Mouse (Mus musculus) forebrain, postnatal 0 days (tissue): ENCODE measurements at regions not wholly inside any gene's neighbourhood (a gene's known extent, or its start where the extent isn't known, plus 50 kb on each side); places are given as distances from the start of the nearest gene placed in this dataset.

Experiments
- ATAC-seq: fragments of 200-750 bp; cut with Nextera tagmentation; 2 replicates; pipeline ENCODE4 v1.8.0; 2017; ENCODE audit warnings: mild to moderate bottlenecking, moderate library complexity
- DNase-seq: peaks from one replicate; pipeline ENCODE4 v3.0.0-alpha.2; 2015
- H3K27ac ChIP-seq: fragments of 300-500 bp; sonication (generic); 2 replicates; pipeline ENCODE4 v1.5.1; 2014; ENCODE audit warnings: low read depth, mild to moderate bottlenecking, antibody characterized with exemption, low read length, moderate library complexity, mixed read lengths
- H3K27me3 ChIP-seq: fragments of 300-500 bp; sonication (generic); 2 replicates; pipeline ENCODE4 v1.6.1; 2014; ENCODE audit warnings: mild to moderate bottlenecking, low read length, mixed read lengths; ENCODE audit not compliant: insufficient read depth
- H3K36me3 ChIP-seq: fragments of 300-500 bp; sonication (generic); 2 replicates; pipeline ENCODE4 v1.6.1; 2014; ENCODE audit warnings: mild to moderate bottlenecking, moderate library complexity; ENCODE audit not compliant: insufficient read depth
- H3K4me1 ChIP-seq: fragments of 300-500 bp; sonication (generic); 2 replicates; pipeline ENCODE4 v1.6.1; 2014; ENCODE audit warnings: antibody characterized with exemption; ENCODE audit not compliant: insufficient read depth
- H3K4me2 ChIP-seq: fragments of 300-500 bp; sonication (generic); 2 replicates; pipeline ENCODE4 v1.6.1; 2014; ENCODE audit warnings: low read depth, mild to moderate bottlenecking, moderate library complexity
- H3K4me3 ChIP-seq: fragments of 300-500 bp; sonication (generic); 2 replicates; pipeline ENCODE4 v1.5.1; 2014; ENCODE audit warnings: low read depth, low read length, mixed read lengths
- H3K9ac ChIP-seq: fragments of 300-500 bp; sonication (generic); 2 replicates; pipeline ENCODE4 v1.6.1; 2014; ENCODE audit warnings: mild to moderate bottlenecking
- H3K9me3 ChIP-seq: fragments of 300-500 bp; sonication (generic); 2 replicates; pipeline ENCODE4 v1.6.1; 2016; ENCODE audit warnings: low read length
- CTCF ChIP-seq: sonication (generic); IDR thresholded peaks from 2 replicates; pipeline ENCODE4 v1.5.1; 2016; ENCODE audit warnings: antibody characterized with exemption, control low read depth, low read depth
- WGBS: fragments of 180-500 bp; shearing (Covaris S2); extraction: QIAGEN DNeasy Blood & Tissue Kit; methylation state at CpG from one replicate; pipeline ENCODE4 v1.1.7; 2014; 5-methylcytosine and 5-hydroxymethylcytosine counted together

DNA sequence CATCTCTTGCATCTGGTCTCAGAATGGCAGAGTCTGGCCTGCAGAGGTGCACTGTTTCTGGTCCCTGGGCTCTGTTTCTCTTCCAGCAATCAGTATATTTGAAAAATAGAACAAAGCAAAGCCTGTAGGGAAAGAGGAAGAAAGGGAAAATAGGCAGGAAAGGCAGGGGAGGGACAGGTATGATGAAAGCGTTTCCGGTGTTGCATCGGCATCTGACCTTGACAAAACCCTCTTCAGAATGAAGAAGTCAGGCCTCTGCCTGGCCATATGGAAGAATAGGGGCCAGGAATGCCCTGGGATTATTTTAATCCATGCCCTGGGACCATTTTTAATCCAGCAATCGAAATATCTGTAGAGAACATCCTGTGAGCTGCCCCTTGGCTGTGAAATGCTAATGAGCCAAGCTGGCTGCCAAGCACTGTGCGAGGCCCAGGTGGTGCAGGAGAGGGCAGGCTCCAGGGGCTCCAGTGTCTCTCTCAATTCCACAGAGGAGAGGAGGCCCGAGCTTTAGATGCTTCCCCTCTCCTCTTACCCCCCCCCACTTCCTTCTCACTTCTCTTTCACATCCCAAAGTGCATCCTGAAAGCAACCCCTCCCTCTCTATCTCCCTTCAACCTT lies 136.7 kb downstream of the Cartpt start:
- no peak overlapping the region for H3K27ac ChIP-seq
- no peak; the same call in 1 of the 2 replicates for ATAC-seq

GRCm38 (mm10) chr13:99761843-99762242 lies 139.0 kb downstream of the Cartpt start:
- 68% methylated on average over 9 of the region's 9 CpGs for WGBS
- H3K4me2 ChIP-seq = no peak overlapping the region
- no peaks in the 10 kb centered on the region for H3K27me3 ChIP-seq
- no peak; the same call in 1 of the 2 replicates for ATAC-seq
- DNase-seq = no peak
- no peak overlapping the region for H3K27ac ChIP-seq
- H3K36me3 ChIP-seq = no peaks in the 10 kb centered on the region
- H3K9ac ChIP-seq = no peak overlapping the region
- H3K9me3 ChIP-seq = no peaks in the 10 kb centered on the region
- H3K4me1 ChIP-seq = peaks cover 10% of the 10 kb centered on the region; the same call in 1 of the 2 replicates
- no peak for TF ChIP-seq CTCF
- H3K4me3 ChIP-seq = no peak overlapping the region

More for the DNA sequence above, 136.7 kb downstream of the Cartpt start:
- Histone ChIP-seq H3K9me3 (no peaks in the 10 kb centered on the region), H3K4me2 (no peak overlapping the region), H3K4me3 (no peak overlapping the region), H3K4me1 (peaks cover 8% of the 10 kb centered on the region; the same call in 1 of the 2 replicates), H3K27me3 (no peaks in the 10 kb centered on the region), H3K36me3 (no peaks in the 10 kb centered on the region), H3K9ac (no peak overlapping the region)
- DNase-seq = no peak
- 51% methylated on average over 6 of the region's 6 CpGs for WGBS
- no peak for TF ChIP-seq CTCF

DNA sequence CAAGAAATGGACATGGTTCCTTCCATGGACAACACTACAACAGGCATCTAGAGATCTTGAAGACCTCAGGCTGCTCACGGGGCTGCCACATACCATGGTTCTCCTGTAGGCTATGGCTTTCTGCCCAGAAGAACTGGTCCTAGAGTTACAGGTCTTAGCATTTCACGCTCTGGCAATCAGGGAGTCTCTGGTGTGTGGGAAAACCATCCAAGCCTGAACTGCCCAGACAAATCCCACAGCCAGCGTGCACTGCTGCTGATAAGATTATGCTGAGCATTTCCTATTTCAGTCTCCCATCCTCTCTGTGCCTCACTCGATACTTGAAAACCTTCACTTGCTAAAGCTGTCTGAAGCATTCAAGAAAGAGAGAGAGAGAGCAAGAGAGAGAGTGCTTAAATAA lies 139.5 kb downstream of the Cartpt start:
- H3K9me3 ChIP-seq = no peaks in the 10 kb centered on the region
- H3K27me3 ChIP-seq = no peaks in the 10 kb centered on the region
- no peak overlapping the region for H3K27ac ChIP-seq
- no peak overlapping the region for H3K4me2 ChIP-seq
- ATAC-seq = no peak
- WGBS = 68% methylated on average over 4 of the region's 4 CpGs
- H3K36me3 ChIP-seq = no peaks in the 10 kb centered on the region
- no peak overlapping the region for H3K9ac ChIP-seq
- peaks cover 10% of the 10 kb centered on the region; the same call in 1 of the 2 replicates for H3K4me1 ChIP-seq
- TF ChIP-seq CTCF = no peak
- no peak overlapping the region for H3K4me3 ChIP-seq
- no peak for DNase-seq

GRCm38 (mm10) chr13:99760646-99761045 lies 140.2 kb downstream of the Cartpt start:
- no peaks in the 10 kb centered on the region for H3K36me3 ChIP-seq
- no peak overlapping the region for H3K4me2 ChIP-seq
- H3K27ac ChIP-seq = no peak overlapping the region
- no peak overlapping the region for H3K4me3 ChIP-seq
- DNase-seq = no peak
- no peak overlapping the region for H3K9ac ChIP-seq
- WGBS = 85% methylated on average over 4 of the region's 4 CpGs
- ATAC-seq = no peak
- H3K4me1 ChIP-seq = peaks cover 10% of the 10 kb centered on the region; the same call in 1 of the 2 replicates
- TF ChIP-seq CTCF = no peak
- H3K27me3 ChIP-seq = no peaks in the 10 kb centered on the region
- no peaks in the 10 kb centered on the region for H3K9me3 ChIP-seq

DNA sequence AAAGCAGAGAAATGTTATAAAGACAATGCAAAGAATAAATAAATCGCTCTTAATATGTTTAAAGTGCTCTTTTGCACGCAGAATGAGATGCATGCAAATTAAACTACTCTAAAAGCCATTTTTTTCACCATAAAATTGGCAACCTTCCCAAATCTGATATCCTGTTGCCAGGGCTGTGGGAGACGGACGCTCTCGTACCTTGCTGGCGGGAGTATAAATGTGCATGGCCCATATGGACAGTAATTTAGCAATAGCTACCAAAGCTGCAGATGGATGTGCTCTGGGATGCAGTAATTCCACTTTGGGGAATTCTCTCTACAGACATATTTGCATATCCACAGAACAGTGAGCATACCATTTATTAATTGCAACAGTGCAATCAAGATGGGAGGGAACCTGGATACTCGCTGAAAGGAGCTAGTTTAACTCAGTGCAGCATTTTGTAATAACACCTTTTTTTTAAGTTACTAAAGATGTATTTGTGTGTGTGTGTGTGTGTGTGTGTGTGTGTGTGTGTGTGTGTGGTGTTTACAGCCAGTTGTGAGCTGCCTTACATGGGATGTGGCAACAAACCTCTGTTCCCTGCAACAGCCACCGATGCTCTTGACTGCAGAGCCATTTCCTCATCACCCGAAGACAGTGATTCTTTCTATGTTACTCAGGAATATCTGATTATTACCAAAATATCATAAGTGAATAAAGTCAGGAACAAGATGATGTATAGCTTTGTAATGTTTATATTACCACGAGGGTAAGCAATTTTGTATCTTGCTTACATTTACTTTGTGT lies 141.4 kb downstream of the Cartpt start:
- Histone ChIP-seq H3K4me1 (peaks cover 12% of the 10 kb centered on the region), H3K4me2 (no peak overlapping the region), H3K36me3 (no peaks in the 10 kb centered on the region), H3K27me3 (no peaks in the 10 kb centered on the region), H3K9me3 (no peaks in the 10 kb centered on the region), H3K9ac (no peak overlapping the region), H3K4me3 (no peak overlapping the region), H3K27ac (no peak overlapping the region)
- peak; percentile 61 for DNase-seq
- ATAC-seq = peak; percentile 21; the same call in 1 of the 2 replicates
- 41% methylated on average over 10 of the region's 10 CpGs for WGBS
- TF ChIP-seq CTCF = no peak

DNA sequence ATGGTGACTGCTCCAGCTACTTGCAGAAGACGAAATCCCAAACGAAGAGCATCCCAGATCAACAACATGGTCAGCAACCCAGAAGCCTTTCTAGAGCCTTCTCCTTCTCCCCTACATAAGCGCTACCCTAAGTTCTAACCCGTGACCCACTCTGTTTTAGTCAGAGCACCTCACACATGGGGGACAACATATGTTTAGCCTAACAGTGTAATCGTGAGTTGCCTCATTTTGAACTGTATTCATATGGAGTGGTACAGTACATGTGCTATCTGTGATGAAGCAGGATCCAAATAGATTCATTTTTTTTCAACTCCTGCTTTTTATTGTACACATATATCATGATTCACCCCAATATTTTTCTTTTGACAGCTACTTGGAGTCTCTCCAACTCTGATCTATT lies 146.2 kb downstream of the Cartpt start:
- no peak for DNase-seq

GRCm38 (mm10) chr13:99754251-99754652 lies 146.6 kb downstream of the Cartpt start:
- peaks cover 8% of the 10 kb centered on the region for H3K4me1 ChIP-seq
- no peaks in the 10 kb centered on the region for H3K9me3 ChIP-seq
- DNase-seq (no peak), ATAC-seq (peak; percentile 53)
- 46% methylated on average over 5 of the region's 5 CpGs for WGBS
- H3K27me3 ChIP-seq = no peaks in the 10 kb centered on the region
- H3K27ac ChIP-seq = no peak overlapping the region
- H3K4me3 ChIP-seq = no peak overlapping the region
- H3K36me3 ChIP-seq = no peaks in the 10 kb centered on the region
- H3K4me2 ChIP-seq = no peak overlapping the region
- no peak overlapping the region for H3K9ac ChIP-seq
- TF ChIP-seq CTCF = no peak

More for the DNA sequence above, 146.2 kb downstream of the Cartpt start:
- no peak for TF ChIP-seq CTCF
- no peak overlapping the region for H3K4me2 ChIP-seq
- no peak overlapping the region for H3K9ac ChIP-seq
- no peak overlapping the region for H3K4me3 ChIP-seq
- ATAC-seq = peak; percentile 47
- no peaks in the 10 kb centered on the region for H3K36me3 ChIP-seq
- peaks cover 10% of the 10 kb centered on the region for H3K4me1 ChIP-seq
- no peaks in the 10 kb centered on the region for H3K27me3 ChIP-seq
- H3K9me3 ChIP-seq = no peaks in the 10 kb centered on the region
- WGBS = 76% methylated on average over 5 of the region's 5 CpGs
- H3K27ac ChIP-seq = no peak overlapping the region
